Mouse (Mus musculus): ENCODE results near the gene Iqschfp.

Gene Iqschfp

GRCm38 (mm10) chr3:68574097-68574496 lies 682.1 kb downstream of the Iqschfp start:
- no peak for DNase-seq (ENCODE audit: low spot score)

DNA sequence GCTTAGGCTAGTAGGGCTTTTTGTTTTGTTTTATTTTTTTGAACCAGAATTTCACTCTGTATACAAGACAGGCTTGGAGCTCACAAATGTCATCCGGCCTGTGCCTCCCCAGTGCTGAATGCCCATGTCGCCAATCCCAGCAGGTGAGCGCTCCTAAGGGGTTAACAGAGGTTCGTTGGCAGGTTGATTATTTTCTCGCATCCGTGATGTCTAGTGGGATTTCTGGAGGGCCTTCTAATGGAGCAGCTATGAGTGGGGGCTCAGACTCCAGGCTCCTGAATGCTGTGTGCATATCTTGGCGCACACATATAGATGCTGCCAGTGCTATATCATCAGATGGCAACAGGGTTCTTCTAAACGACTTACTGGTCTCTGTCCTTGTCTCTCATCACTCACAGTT lies 682.5 kb downstream of the Iqschfp start:
- DNase-seq (ENCODE audit: low spot score): no peak

DNA sequence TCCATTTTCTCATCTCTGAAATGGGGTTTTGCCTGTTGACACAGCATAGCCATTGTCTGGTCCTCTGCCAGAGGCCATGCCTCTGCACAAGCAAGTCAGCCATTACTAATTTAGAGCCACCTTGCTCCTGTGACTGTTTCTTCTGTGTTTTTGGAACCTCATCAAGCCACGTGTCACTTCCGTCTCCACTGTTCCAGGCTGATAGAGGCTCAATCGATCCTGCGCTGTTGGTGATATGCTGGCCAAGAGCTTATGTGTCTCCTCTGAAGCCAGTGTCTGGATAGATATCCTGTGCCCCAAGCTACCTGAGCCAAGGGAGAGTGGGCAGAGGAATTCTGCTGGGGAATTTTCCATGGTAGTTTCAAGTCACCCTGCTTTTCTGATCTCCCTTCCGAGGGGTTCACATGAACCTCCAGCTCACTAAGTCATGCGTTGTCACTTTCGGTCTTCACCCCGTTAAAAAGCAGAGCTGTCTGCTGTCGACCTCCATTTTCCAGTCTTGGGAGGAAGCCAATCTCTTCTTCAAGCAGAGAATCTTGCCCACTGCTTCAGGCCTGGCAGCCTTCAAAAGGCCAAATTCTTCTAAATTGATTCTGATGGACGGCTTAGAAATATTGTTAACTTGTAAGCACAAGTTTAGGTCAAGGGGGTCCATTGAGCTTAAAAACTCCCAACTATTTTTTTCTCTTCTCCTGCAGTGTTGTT lies 683.8 kb downstream of the Iqschfp start:
- DNase-seq (ENCODE audit: low spot score): no peak

GRCm38 (mm10) chr3:68576431-68576830 lies 684.4 kb downstream of the Iqschfp start:
- DNase-seq (ENCODE audit: low spot score): no peak

- no peak for DNase-seq (ENCODE audit: low spot score)
These were observed 684.9 kb downstream of the Iqschfp start for GRCm38 (mm10) chr3:68576948-68577347.

DNA sequence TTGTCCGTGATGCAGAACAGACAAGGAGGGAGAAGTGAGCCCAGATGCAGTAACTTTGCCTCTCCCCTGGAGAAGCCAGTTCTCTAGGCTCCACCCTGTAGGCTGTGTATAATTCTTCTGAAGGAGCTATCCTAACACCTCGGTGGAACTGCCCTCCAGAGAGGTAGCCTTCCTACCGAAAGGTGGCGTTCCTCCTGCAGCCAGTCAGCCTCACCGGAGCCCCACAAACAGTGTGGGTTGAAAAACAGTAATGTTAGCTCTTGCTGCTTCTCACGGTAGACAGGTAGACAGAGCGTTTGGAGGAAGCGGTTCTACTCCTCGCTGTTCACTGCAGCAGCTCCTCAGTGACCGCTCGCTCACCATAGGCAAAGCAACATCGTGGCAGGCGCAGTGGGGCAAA lies 689.6 kb downstream of the Iqschfp start:
- DNase-seq (ENCODE audit: low spot score): no peak

GRCm38 (mm10) chr3:68582103-68582740 lies 690.2 kb downstream of the Iqschfp start:
- DNase-seq (ENCODE audit: low spot score): no peak

- DNase-seq (ENCODE audit: low spot score): no peak
These were observed 691.1 kb downstream of the Iqschfp start for GRCm38 (mm10) chr3:68583031-68583693.

DNA sequence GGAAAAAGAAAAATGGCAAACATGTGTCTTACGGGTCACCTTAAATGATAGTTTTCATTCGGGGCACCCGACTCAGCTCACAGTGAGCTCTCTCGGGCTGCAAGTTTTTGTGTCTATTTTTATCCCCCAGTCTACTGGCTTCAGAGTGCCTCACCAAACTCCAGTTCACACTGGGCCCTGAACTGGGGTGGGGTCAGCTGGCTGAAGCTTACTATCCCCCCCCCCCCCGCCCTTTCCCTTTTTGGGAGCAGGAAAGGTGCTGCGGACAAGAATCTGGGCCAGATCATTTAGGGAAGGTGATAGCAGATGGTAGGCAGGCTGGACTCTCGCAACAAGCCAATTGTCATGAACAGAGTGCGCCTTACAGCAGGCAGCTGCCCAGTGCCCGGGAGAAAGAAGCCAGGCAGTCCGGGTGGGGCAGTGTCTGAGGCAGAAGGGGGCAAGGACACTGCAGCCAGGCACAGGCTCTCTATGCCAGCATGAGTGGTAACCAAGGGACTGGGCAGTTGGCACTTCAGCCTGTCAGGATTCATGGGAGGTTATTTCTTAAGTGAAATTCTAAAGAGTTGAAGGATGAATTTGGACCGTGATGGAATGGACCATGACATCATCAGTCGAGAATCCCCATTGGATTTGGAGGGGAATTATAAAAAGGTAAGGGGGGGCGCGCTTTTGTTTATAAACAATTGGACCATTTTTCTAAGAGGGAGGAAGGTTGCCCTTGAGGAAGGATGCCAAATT lies 691.9 kb downstream of the Iqschfp start:
- DNase-seq (ENCODE audit: low spot score): no peak

DNA sequence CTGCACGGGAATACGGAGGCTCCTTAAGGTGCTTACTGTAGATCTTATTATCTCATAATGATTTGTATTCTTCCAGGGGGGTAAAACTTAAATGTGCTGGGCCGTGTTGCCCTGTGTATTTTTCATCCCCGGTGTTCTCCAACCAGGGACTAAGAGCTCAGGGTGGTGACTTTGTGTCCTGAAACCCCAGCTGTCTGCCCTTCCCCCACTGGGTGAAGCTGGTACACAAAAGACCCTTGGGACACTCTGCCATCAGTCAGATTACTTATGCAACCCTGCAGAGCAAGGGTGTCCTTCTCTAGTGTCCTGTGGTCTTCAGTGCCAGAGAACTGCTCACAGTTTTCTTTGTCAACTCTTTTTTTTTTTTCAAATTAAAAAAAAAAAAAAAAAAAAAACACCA lies 693.2 kb downstream of the Iqschfp start:
- no peak for DNase-seq (ENCODE audit: low spot score)

- DNase-seq (ENCODE audit: low spot score): no peak
These were observed 694.6 kb downstream of the Iqschfp start for GRCm38 (mm10) chr3:68586646-68587064.

GRCm38 (mm10) chr3:68587567-68588245 lies 695.7 kb downstream of the Iqschfp start:
- DNase-seq (ENCODE audit: low spot score): no peak

DNA sequence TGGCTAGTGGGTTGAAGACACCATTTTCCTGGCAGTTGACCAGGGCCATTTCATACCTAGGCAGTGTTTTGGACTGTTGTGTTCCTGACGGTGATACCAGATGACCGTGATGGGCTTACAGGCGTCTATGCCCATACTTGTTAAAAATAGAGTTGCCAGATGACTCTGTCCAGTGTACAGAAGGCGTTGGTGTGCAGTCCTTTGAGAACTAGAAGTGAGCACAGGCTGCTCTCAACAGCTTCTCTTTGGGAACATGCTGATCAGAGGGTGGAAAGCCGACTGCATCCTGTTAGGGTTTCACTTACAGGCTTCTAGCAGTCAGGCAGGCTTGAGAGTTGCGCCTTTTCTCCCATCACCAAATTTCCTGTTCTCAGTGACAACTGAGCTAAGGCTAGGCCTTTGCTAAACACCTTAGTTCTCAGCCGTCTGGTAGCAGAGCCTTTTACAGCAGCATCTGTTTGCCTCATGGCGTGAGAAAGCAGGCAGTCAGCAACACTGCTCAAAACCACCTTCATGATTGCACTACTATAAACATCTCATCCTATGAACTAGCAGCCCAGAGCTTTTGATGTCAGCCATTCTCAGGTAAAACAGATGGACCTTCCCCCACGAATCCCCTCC lies 697.3 kb downstream of the Iqschfp start:
- no peak for DNase-seq (ENCODE audit: low spot score)

GRCm38 (mm10) chr3:68590436-68590835 lies 698.4 kb downstream of the Iqschfp start:
- DNase-seq (ENCODE audit: low spot score): no peak

- no peak for DNase-seq (ENCODE audit: low spot score)
These were observed 700.5 kb downstream of the Iqschfp start for GRCm38 (mm10) chr3:68592575-68592974.

- no peak for DNase-seq (ENCODE audit: low spot score)
These were observed 701.2 kb downstream of the Iqschfp start for GRCm38 (mm10) chr3:68593073-68593867.

GRCm38 (mm10) chr3:68595316-68595925 lies 703.4 kb downstream of the Iqschfp start:
- no peak for DNase-seq (ENCODE audit: low spot score)

DNA sequence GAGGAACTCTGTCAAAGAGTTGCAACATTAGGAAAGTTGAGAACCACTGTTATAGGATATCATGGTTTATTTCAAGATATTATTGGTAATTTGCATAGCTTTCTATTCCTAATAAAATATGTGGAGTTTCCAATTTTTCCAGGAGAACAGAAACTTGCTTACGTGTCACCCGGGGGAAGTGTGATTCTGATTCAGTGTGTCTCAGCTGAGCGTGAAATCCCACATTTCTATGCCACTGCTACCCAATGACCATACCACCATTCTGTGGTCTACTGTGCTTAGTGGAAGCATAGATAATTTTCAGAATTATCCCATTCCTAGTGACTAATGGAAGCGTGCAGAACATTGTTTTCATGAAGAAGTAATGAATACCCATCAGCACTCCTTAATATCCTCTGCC lies 704.9 kb downstream of the Iqschfp start:
- no peak for DNase-seq (ENCODE audit: low spot score)

DNA sequence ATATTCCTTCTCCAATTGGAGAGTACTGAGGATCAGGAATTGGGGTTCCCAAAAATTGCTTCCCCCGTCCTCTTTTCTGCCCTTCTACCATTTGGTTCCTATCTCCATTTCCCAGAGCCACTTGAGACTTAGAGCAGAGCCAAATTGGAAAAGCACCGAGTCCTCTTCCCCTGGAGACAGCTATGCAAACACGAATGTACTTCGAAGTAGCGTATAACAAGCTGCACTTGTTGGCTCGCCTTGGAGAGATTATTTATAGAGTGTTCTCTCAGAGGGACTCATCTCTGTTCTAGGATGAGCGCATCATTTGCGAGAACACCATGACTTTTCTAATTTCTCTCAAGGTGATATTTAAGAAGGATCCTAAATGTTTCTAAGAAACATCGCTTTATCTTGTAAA lies 710.9 kb downstream of the Iqschfp start:
- no peak for DNase-seq (ENCODE audit: low spot score)

- DNase-seq (ENCODE audit: low spot score): no peak
These were observed 712.4 kb downstream of the Iqschfp start for GRCm38 (mm10) chr3:68604467-68604866.

Data from ovary, postnatal 10 days (tissue).